ENCODE assay signal across 8 mouse cellular contexts in genomic region chr7:19589917-19590316, GRCm38 (mm10). TPM values are rescaled to one million over a fixed set of nuclear protein-coding genes. Genes with fewer than 3 reads are reported as not detected.
DNase-seq lines count a peak whose midpoint lies in the region; ATAC-seq lines count a peak whose summit lies in the region.

No protein-coding gene starts in this region.

- no peaks in the 10 kb centered on the region for H3K4me1 ChIP-seq in forebrain, embryonic 13.5 days
- H3K4me1 ChIP-seq in hindbrain, embryonic 12.5 days = no peaks in the 10 kb centered on the region
- no peaks in the 10 kb centered on the region for H3K4me1 ChIP-seq in lung, embryonic 16.5 days (replicated peaks; ENCODE audit: control insufficient read depth, insufficient read depth, low read length)

- no peaks in the 10 kb centered on the region for H3K27me3 ChIP-seq in forebrain, embryonic 13.5 days
- H3K27me3 ChIP-seq in hindbrain, embryonic 12.5 days = no peaks in the 10 kb centered on the region
- no peaks in the 10 kb centered on the region for H3K27me3 ChIP-seq in lung, embryonic 16.5 days (ENCODE audit: control insufficient read depth, insufficient read depth, low read depth, low read length)

- H3K9me3 ChIP-seq in forebrain, embryonic 13.5 days (replicated peaks) = no peaks in the 10 kb centered on the region
- no peaks in the 10 kb centered on the region for H3K9me3 ChIP-seq in hindbrain, embryonic 12.5 days (replicated peaks)
- H3K9me3 ChIP-seq in lung, embryonic 16.5 days (ENCODE audit: control insufficient read depth, low read length) = no peaks in the 10 kb centered on the region

- peaks cover 99% of the 10 kb centered on the region for H3K36me3 ChIP-seq in forebrain, embryonic 13.5 days (ENCODE audit: poor library complexity, severe bottlenecking)
- H3K36me3 ChIP-seq in hindbrain, embryonic 12.5 days = peaks cover 97% of the 10 kb centered on the region
- H3K36me3 ChIP-seq in lung, embryonic 16.5 days (ENCODE audit: control insufficient read depth, insufficient read depth, low read length) = peaks cover 62% of the 10 kb centered on the region

- ATAC-seq in forebrain, embryonic 13.5 days = peak; percentile 48
- peak; percentile 57; the same call in 1 of the 2 replicates for ATAC-seq in hindbrain, embryonic 12.5 days (ENCODE audit: low FRiP score)
- ATAC-seq in lung, embryonic 16.5 days (ENCODE audit: low read depth) = peak; percentile 59; the same call in 1 of the 2 replicates

- no peak overlapping the region for H3K4me2 ChIP-seq in forebrain, embryonic 13.5 days
- no peak overlapping the region for H3K4me2 ChIP-seq in hindbrain, embryonic 12.5 days (replicated peaks)
- no peak overlapping the region for H3K4me2 ChIP-seq in lung, embryonic 16.5 days (ENCODE audit: low read depth, low read length)

- no peak overlapping the region for H3K9ac ChIP-seq in forebrain, embryonic 13.5 days
- H3K9ac ChIP-seq in hindbrain, embryonic 12.5 days = no peak overlapping the region
- H3K9ac ChIP-seq in lung, embryonic 16.5 days (ENCODE audit: low read length) = no peak overlapping the region

- peak; percentile 58 for DNase-seq in Muller cell, postnatal 12 days (ENCODE audit: inconsistent ontology term)
- peak; percentile 86 for DNase-seq in c-Kit-positive CD71-positive TER-119-positive erythroid progenitor cells, embryonic 14.5 days (ENCODE audit: low spot score)
- peak; percentile 71 for DNase-seq in layer of hippocampus, adult 9-10 months (ENCODE audit: low spot score)
- peak; percentile 88 for DNase-seq in retina, postnatal 1 day
- peak; percentile 51 to 53 for DNase-seq in thymus, postnatal 36 days

- no peak overlapping the region for H3K4me3 ChIP-seq in forebrain, embryonic 13.5 days
- no peak overlapping the region for H3K4me3 ChIP-seq in hindbrain, embryonic 12.5 days
- H3K4me3 ChIP-seq in lung, embryonic 16.5 days (ENCODE audit: low read length) = no peak overlapping the region

- 63% methylated on average over 3 of the region's 3 CpGs for WGBS in forebrain, embryonic 13.5 days
- 63% methylated on average over 3 of the region's 3 CpGs for WGBS in hindbrain, embryonic 12.5 days
- WGBS in lung, embryonic 16.5 days = 51% methylated on average over 3 of the region's 3 CpGs

- H3K27ac ChIP-seq in forebrain, embryonic 13.5 days = no peak overlapping the region
- no peak overlapping the region for H3K27ac ChIP-seq in hindbrain, embryonic 12.5 days
- no peak overlapping the region for H3K27ac ChIP-seq in lung, embryonic 16.5 days (ENCODE audit: low read length)

RNA-seq across cellular contexts. Expression of gene Gemin7, which starts 12.5 kb away (rescaled TPM):
- 130 TPM in 2 replicates for polyA plus RNA-seq in forebrain, embryonic 13.5 days (2015; fragmentation: Nextera tagmentation; extraction: Ambion mirVana)
- polyA plus RNA-seq in hindbrain, embryonic 12.5 days (2016; fragmentation: Nextera tagmentation; extraction: Ambion mirVana) = 121 and 145 TPM in 2 replicates
- 156 and 170 TPM in 2 replicates for polyA plus RNA-seq in lung, embryonic 16.5 days (2015; fragmentation: Nextera tagmentation; extraction: Ambion mirVana)

RNA-seq across cellular contexts. Expression of gene Zfp296, which starts 12.8 kb away (rescaled TPM):
- polyA plus RNA-seq in forebrain, embryonic 13.5 days (2015; fragmentation: Nextera tagmentation; extraction: Ambion mirVana) = 0.23 and 0.35 TPM in 2 replicates
- 0.30 TPM in 1 of 2 replicates, not detected in the other for polyA plus RNA-seq in hindbrain, embryonic 12.5 days (2016; fragmentation: Nextera tagmentation; extraction: Ambion mirVana)
- 0.40 and 0.57 TPM in 2 replicates for polyA plus RNA-seq in lung, embryonic 16.5 days (2015; fragmentation: Nextera tagmentation; extraction: Ambion mirVana)

RNA-seq across cellular contexts. Expression of gene Clasrp, which starts 14.4 kb away (rescaled TPM):
- polyA plus RNA-seq in forebrain, embryonic 13.5 days (2015; fragmentation: Nextera tagmentation; extraction: Ambion mirVana) = 54.0 and 55.7 TPM in 2 replicates
- polyA plus RNA-seq in hindbrain, embryonic 12.5 days (2016; fragmentation: Nextera tagmentation; extraction: Ambion mirVana) = 70.1 and 73.6 TPM in 2 replicates
- 41.4 and 43.5 TPM in 2 replicates for polyA plus RNA-seq in lung, embryonic 16.5 days (2015; fragmentation: Nextera tagmentation; extraction: Ambion mirVana)

RNA-seq across cellular contexts. Expression of gene Ppp1r37, which starts 27.0 kb away (rescaled TPM):
- 22.4 and 23.6 TPM in 2 replicates for polyA plus RNA-seq in forebrain, embryonic 13.5 days (2015; fragmentation: Nextera tagmentation; extraction: Ambion mirVana)
- polyA plus RNA-seq in hindbrain, embryonic 12.5 days (2016; fragmentation: Nextera tagmentation; extraction: Ambion mirVana) = 41.7 and 43.8 TPM in 2 replicates
- 18.3 and 21.4 TPM in 2 replicates for polyA plus RNA-seq in lung, embryonic 16.5 days (2015; fragmentation: Nextera tagmentation; extraction: Ambion mirVana)

RNA-seq across cellular contexts. Expression of gene Relb, which starts 39.3 kb away (rescaled TPM):
- polyA plus RNA-seq in forebrain, embryonic 13.5 days (2015; fragmentation: Nextera tagmentation; extraction: Ambion mirVana) = 1.5 and 2.6 TPM in 2 replicates
- polyA plus RNA-seq in hindbrain, embryonic 12.5 days (2016; fragmentation: Nextera tagmentation; extraction: Ambion mirVana) = 5.9 and 6.5 TPM in 2 replicates
- 8.9 and 9.7 TPM in 2 replicates for polyA plus RNA-seq in lung, embryonic 16.5 days (2015; fragmentation: Nextera tagmentation; extraction: Ambion mirVana)
